ENCODE assay signal across 16 mouse cellular contexts in genomic region chr14:34623531-34624210, GRCm38 (mm10). TPM values are rescaled to one million over a fixed set of nuclear protein-coding genes. Genes with fewer than 3 reads are reported as not detected.
A peak's percentile ranks its signal among the peaks of the same experiment; 100 is the strongest.
DNase-seq lines count a peak whose midpoint lies in the region; ATAC-seq and TF ChIP-seq lines count a peak whose summit lies in the region.
"Had no signal": no experiment of that assay in that cellular context is flagged by ENCODE, and none has a peak within 500 bp of the region (broad histone marks: within the 10 kb centered on the region; RNA-seq: fewer than 3 reads in every experiment).

No protein-coding gene starts in this region.

- TF ChIP-seq CTCF in lung, postnatal 0 days (IDR thresholded peaks at IDR 0.05): no peak
- TF ChIP-seq CTCF in lung, adult 2 months (IDR thresholded peaks at IDR 0.05; ENCODE audit: insufficient read depth, low read length): no peak

- H3K9ac ChIP-seq in lung, postnatal 0 days (replicated peaks; ENCODE audit: low read depth): no peak overlapping the region
- H3K9ac ChIP-seq in liver, embryonic 16.5 days (ENCODE audit: low read depth, low read length): peak overlapping the region; percentile 50
- no peak overlapping the region for H3K9ac ChIP-seq in forebrain, embryonic 13.5 days
- H3K9ac ChIP-seq: embryonic facial prominence, embryonic 15.5 days had no signal

- peak; percentile 16 for DNase-seq in lung, postnatal 0 days (ENCODE audit: low spot score)
- DNase-seq in lung, adult 18-20 months: no peak
- peak; percentile 53 for DNase-seq in adrenal gland, postnatal 25 days
- DNase-seq in limb, embryonic 10.5 days (ENCODE audit: low spot score): no peak
- no peak for DNase-seq in lung, adult 2 months
- DNase-seq: cerebellum, postnatal 36 days; kidney, adult 11 months; kidney, postnatal 4 days had no signal

- TF ChIP-seq EP300 in lung, postnatal 0 days (IDR thresholded peaks at IDR 0.05): no peak

- H3K4me2 ChIP-seq in lung, postnatal 0 days (replicated peaks; ENCODE audit: low read depth, low read length): no peak overlapping the region
- H3K4me2 ChIP-seq in liver, embryonic 16.5 days (ENCODE audit: low read depth, low read length): peak overlapping the region; percentile 57
- H3K4me2 ChIP-seq in forebrain, embryonic 13.5 days: no peak overlapping the region
- H3K4me2 ChIP-seq: embryonic facial prominence, embryonic 15.5 days had no signal

- 42% methylated on average over 16 of the region's 16 CpGs for WGBS in lung, postnatal 0 days
- 13% methylated on average over 16 of the region's 16 CpGs for WGBS in liver, embryonic 16.5 days (ENCODE audit: insufficient replicate concordance)
- 88% methylated on average over 16 of the region's 16 CpGs for WGBS in forebrain, embryonic 13.5 days
- WGBS in limb, embryonic 10.5 days: 84% methylated on average over 16 of the region's 16 CpGs
- 37% methylated on average over 16 of the region's 16 CpGs for WGBS in lung, adult 2 months

- H3K36me3 ChIP-seq in lung, postnatal 0 days (ENCODE audit: insufficient read depth, low read length): no peaks in the 10 kb centered on the region
- no peaks in the 10 kb centered on the region for H3K36me3 ChIP-seq in liver, embryonic 16.5 days (ENCODE audit: control insufficient read depth, insufficient read depth)
- H3K36me3 ChIP-seq in forebrain, embryonic 13.5 days (ENCODE audit: poor library complexity, severe bottlenecking): no peaks in the 10 kb centered on the region
- H3K36me3 ChIP-seq in limb, embryonic 10.5 days: no peaks in the 10 kb centered on the region
- H3K36me3 ChIP-seq: embryonic facial prominence, embryonic 15.5 days; hindbrain, embryonic 10.5 days had no signal

- H3K4me1 ChIP-seq in lung, postnatal 0 days (ENCODE audit: insufficient read depth, low read depth, low read length): no peaks in the 10 kb centered on the region
- H3K4me1 ChIP-seq in liver, embryonic 16.5 days (ENCODE audit: control insufficient read depth, low read depth, low read length): peaks cover 38% of the 10 kb centered on the region
- H3K4me1 ChIP-seq in forebrain, embryonic 13.5 days: no peaks in the 10 kb centered on the region
- H3K4me1 ChIP-seq in limb, embryonic 10.5 days: no peaks in the 10 kb centered on the region
- peaks cover 3% of the 10 kb centered on the region; the same call in 1 of the 2 replicates for H3K4me1 ChIP-seq in lung, adult 2 months (ENCODE audit: control insufficient read depth, insufficient read depth, low read length)
- H3K4me1 ChIP-seq: embryonic facial prominence, embryonic 15.5 days had no signal

- no peaks in the 10 kb centered on the region for H3K27me3 ChIP-seq in lung, postnatal 0 days (replicated peaks; ENCODE audit: insufficient read depth, low read length)
- no peaks in the 10 kb centered on the region for H3K27me3 ChIP-seq in liver, embryonic 16.5 days (ENCODE audit: control insufficient read depth, insufficient read depth, low read depth, low read length)
- no peaks in the 10 kb centered on the region for H3K27me3 ChIP-seq in forebrain, embryonic 13.5 days
- peaks cover 4% of the 10 kb centered on the region; the same call in 1 of the 2 replicates for H3K27me3 ChIP-seq in limb, embryonic 10.5 days (ENCODE audit: low read depth, poor library complexity, severe bottlenecking)
- H3K27me3 ChIP-seq: CH12.LX; embryonic facial prominence, embryonic 15.5 days had no signal

- no peaks in the 10 kb centered on the region for H3K9me3 ChIP-seq in lung, postnatal 0 days (ENCODE audit: low read length)
- no peaks in the 10 kb centered on the region for H3K9me3 ChIP-seq in liver, embryonic 16.5 days (replicated peaks; ENCODE audit: control insufficient read depth, low read length)
- H3K9me3 ChIP-seq in forebrain, embryonic 13.5 days (replicated peaks): no peaks in the 10 kb centered on the region
- H3K9me3 ChIP-seq in limb, embryonic 10.5 days (replicated peaks): no peaks in the 10 kb centered on the region
- H3K9me3 ChIP-seq: embryonic facial prominence, embryonic 15.5 days; hindbrain, embryonic 10.5 days; megakaryocyte, embryonic 14.5 days had no signal

- no peak for ATAC-seq in lung, postnatal 0 days
- ATAC-seq in common myeloid progenitor, adult 5-6 weeks (replicated peaks; ENCODE audit: low read depth, poor library complexity, severe bottlenecking): peak; percentile 60
- peak; percentile 95 for ATAC-seq in liver, embryonic 16.5 days (ENCODE audit: low read depth)
- ATAC-seq in forebrain, embryonic 13.5 days: no peak

- TF ChIP-seq POLR2A in lung, adult 2 months (IDR thresholded peaks at IDR 0.05; ENCODE audit: borderline replicate concordance, extremely low read depth, low read depth, low read length): no peak

- H3K4me3 ChIP-seq in lung, postnatal 0 days (ENCODE audit: low read depth, low read length): no peak overlapping the region
- H3K4me3 ChIP-seq in liver, embryonic 16.5 days (ENCODE audit: low read depth, low read length): peak overlapping the region; percentile 26
- no peak overlapping the region for H3K4me3 ChIP-seq in forebrain, embryonic 13.5 days
- H3K4me3 ChIP-seq in limb, embryonic 10.5 days: no peak overlapping the region
- no peak overlapping the region for H3K4me3 ChIP-seq in lung, adult 2 months (replicated peaks; ENCODE audit: extremely low read depth, low read depth, low read length)
- H3K4me3 ChIP-seq: embryonic facial prominence, embryonic 15.5 days; hindbrain, embryonic 10.5 days; megakaryocyte, embryonic 14.5 days had no signal

- H3K27ac ChIP-seq in lung, postnatal 0 days (ENCODE audit: low read length): no peak overlapping the region
- peak overlapping the region; percentile 87 for H3K27ac ChIP-seq in liver, embryonic 16.5 days (ENCODE audit: low read length)
- H3K27ac ChIP-seq in forebrain, embryonic 13.5 days: no peak overlapping the region
- H3K27ac ChIP-seq in limb, embryonic 10.5 days: no peak overlapping the region
- H3K27ac ChIP-seq: embryonic facial prominence, embryonic 15.5 days; hindbrain, embryonic 10.5 days had no signal

RNA-seq across cellular contexts. Expression of gene Opn4, which starts 23.7 kb away (rescaled TPM):
- 0.12 and 0.15 TPM in 2 replicates for polyA plus RNA-seq in lung, postnatal 0 days (2015; fragmentation: Nextera tagmentation; extraction: Ambion mirVana)
- total RNA-seq in adrenal gland, postnatal 25 days (2021): not detected in 2 replicates
- total RNA-seq in common myeloid progenitor, adult 5-6 weeks (2017): not detected in 2 replicates
- 0.15 TPM in 1 of 2 replicates, not detected in the other for polyA plus RNA-seq in liver, embryonic 16.5 days (2015; fragmentation: Nextera tagmentation; extraction: Ambion mirVana)
- 0.16 TPM in 1 of 2 replicates, not detected in the other for polyA plus RNA-seq in forebrain, embryonic 13.5 days (2015; fragmentation: Nextera tagmentation; extraction: Ambion mirVana)
- not detected in 2 replicates for polyA plus RNA-seq in limb, embryonic 10.5 days (2016; fragmentation: Nextera tagmentation; extraction: Ambion mirVana)
- 0.22 TPM in 1 of 2 replicates, not detected in the other for polyA plus RNA-seq in lung, adult 2 months (2012; rRNA removed)
- total RNA-seq: CH12.LX; left cerebral cortex, adult 18-20 months had no signal
- polyA plus RNA-seq: hindbrain, embryonic 10.5 days had no signal

RNA-seq across cellular contexts. Expression of gene Ldb3, which starts 35.2 kb away (rescaled TPM):
- polyA plus RNA-seq in lung, postnatal 0 days (2015; fragmentation: Nextera tagmentation; extraction: Ambion mirVana): 2.6 and 3.3 TPM in 2 replicates
- total RNA-seq in adrenal gland, postnatal 25 days (2021): 0.73 and 1.4 TPM in 2 replicates
- not detected in 2 replicates for total RNA-seq in common myeloid progenitor, adult 5-6 weeks (2017)
- polyA plus RNA-seq in liver, embryonic 16.5 days (2015; fragmentation: Nextera tagmentation; extraction: Ambion mirVana): 2.0 and 6.0 TPM in 2 replicates
- 0.32 and 0.34 TPM in 2 replicates for polyA plus RNA-seq in forebrain, embryonic 13.5 days (2015; fragmentation: Nextera tagmentation; extraction: Ambion mirVana)
- polyA plus RNA-seq in limb, embryonic 10.5 days (2016; fragmentation: Nextera tagmentation; extraction: Ambion mirVana): 0.11 and 0.48 TPM in 2 replicates
- 26.6 and 81.2 TPM in 2 replicates for polyA plus RNA-seq in lung, adult 2 months (2012; rRNA removed)

RNA-seq across cellular contexts. Expression of gene Wapl, which starts 50.1 kb away (rescaled TPM):
- 19.9 and 22.7 TPM in 2 replicates for polyA plus RNA-seq in lung, postnatal 0 days (2015; fragmentation: Nextera tagmentation; extraction: Ambion mirVana)
- total RNA-seq in adrenal gland, postnatal 25 days (2021): 90.8 and 92.9 TPM in 2 replicates
- 138 and 179 TPM in 2 replicates for total RNA-seq in common myeloid progenitor, adult 5-6 weeks (2017)
- 18.0 and 20.1 TPM in 2 replicates for polyA plus RNA-seq in liver, embryonic 16.5 days (2015; fragmentation: Nextera tagmentation; extraction: Ambion mirVana)
- 25.1 and 26.6 TPM in 2 replicates for polyA plus RNA-seq in forebrain, embryonic 13.5 days (2015; fragmentation: Nextera tagmentation; extraction: Ambion mirVana)
- 23.2 and 28.2 TPM in 2 replicates for polyA plus RNA-seq in limb, embryonic 10.5 days (2016; fragmentation: Nextera tagmentation; extraction: Ambion mirVana)
- 9.3 and 23.0 TPM in 2 replicates for polyA plus RNA-seq in lung, adult 2 months (2012; rRNA removed)

Comparison
In these comparisons a context has a peak if more than half of its experiments do, and no peak if none do; other contexts are left out.
1. DNase-seq: peak in lung, postnatal 0 days (single experiment) and adrenal gland, postnatal 25 days (single experiment); none in lung, adult 18-20 months (0 of 2), limb, embryonic 10.5 days (single experiment) and lung, adult 2 months (single experiment).
2. ATAC-seq: peak in common myeloid progenitor, adult 5-6 weeks (single experiment) and liver, embryonic 16.5 days (single experiment); none in lung, postnatal 0 days (single experiment) and forebrain, embryonic 13.5 days (single experiment).